Comparison of ENCODE assay signal across 20 mouse cellular contexts in genomic region chr6:61152924-61153323, GRCm38 (mm10). TPM values are rescaled to one million over a fixed set of nuclear protein-coding genes. Genes with fewer than 3 reads are reported as not detected.
"Had no signal": no experiment of that assay in that cellular context is flagged by ENCODE, and none has a peak within 500 bp of the region (broad histone marks: within the 10 kb centered on the region; RNA-seq: fewer than 3 reads in every experiment).

No protein-coding gene starts in this region.

- H3K9ac ChIP-seq: intestine, embryonic 15.5 days; limb, embryonic 13.5 days; liver, embryonic 12.5 days; liver, embryonic 15.5 days; midbrain, embryonic 12.5 days; midbrain, embryonic 15.5 days; neural tube, embryonic 13.5 days; stomach, embryonic 15.5 days had no signal

- H3K4me2 ChIP-seq: intestine, embryonic 15.5 days; limb, embryonic 13.5 days; liver, embryonic 12.5 days; liver, embryonic 15.5 days; midbrain, embryonic 12.5 days; midbrain, embryonic 15.5 days; neural tube, embryonic 13.5 days; stomach, embryonic 15.5 days had no signal

- H3K4me1 ChIP-seq: intestine, embryonic 15.5 days; liver, embryonic 12.5 days; liver, embryonic 15.5 days; stomach, embryonic 15.5 days had no signal

- H3K9me3 ChIP-seq: intestine, embryonic 15.5 days; limb, embryonic 10.5 days; limb, embryonic 13.5 days; liver, embryonic 12.5 days; liver, embryonic 15.5 days; midbrain, embryonic 12.5 days; midbrain, embryonic 15.5 days; neural tube, embryonic 13.5 days; stomach, embryonic 15.5 days had no signal

- ATAC-seq: intestine, embryonic 15.5 days; liver, embryonic 12.5 days; midbrain, embryonic 15.5 days had no signal

- H3K27ac ChIP-seq: intestine, embryonic 15.5 days; limb, embryonic 10.5 days; limb, embryonic 13.5 days; liver, embryonic 12.5 days; liver, embryonic 15.5 days; macrophage; midbrain, embryonic 12.5 days; midbrain, embryonic 15.5 days; neural tube, embryonic 13.5 days; stomach, embryonic 15.5 days had no signal

- DNase-seq: kidney, adult 11 months; kidney, adult 8-10 months; kidney, postnatal 14 days; kidney, postnatal 4 days; liver; retina, postnatal 1 day; right cerebral cortex, postnatal 25 days; spleen, adult 18-20 months; thymus, postnatal 25 days had no signal

- H3K4me3 ChIP-seq: intestine, embryonic 15.5 days; limb, embryonic 10.5 days; limb, embryonic 13.5 days; liver, embryonic 12.5 days; liver, embryonic 15.5 days; midbrain, embryonic 12.5 days; midbrain, embryonic 15.5 days; myocyte; neural tube, embryonic 13.5 days; stomach, embryonic 15.5 days had no signal

- H3K27me3 ChIP-seq: intestine, embryonic 15.5 days; limb, embryonic 13.5 days; liver, embryonic 12.5 days; liver, embryonic 15.5 days; midbrain, embryonic 12.5 days; midbrain, embryonic 15.5 days; neural tube, embryonic 13.5 days; stomach, embryonic 15.5 days had no signal

- H3K36me3 ChIP-seq: intestine, embryonic 15.5 days; limb, embryonic 10.5 days; limb, embryonic 13.5 days; liver, embryonic 12.5 days; liver, embryonic 15.5 days; midbrain, embryonic 12.5 days; midbrain, embryonic 15.5 days; neural tube, embryonic 13.5 days; stomach, embryonic 15.5 days had no signal

RNA-seq across cellular contexts. Expression of gene Ccser1, which starts 27.2 kb away (rescaled TPM):
- polyA plus RNA-seq: macrophage had no signal
